Mouse (Mus musculus) cerebellum, postnatal 14 days (tissue): Measurements from ENCODE around the gene Grap.

Experiments used
- DNase-seq, 2 experiments: peaks; one replicate each; pipeline ENCODE4 v3.0.0; 2021; ENCODE audit warnings: mixed read lengths in 2 of 2

Gene Grap

DNA sequence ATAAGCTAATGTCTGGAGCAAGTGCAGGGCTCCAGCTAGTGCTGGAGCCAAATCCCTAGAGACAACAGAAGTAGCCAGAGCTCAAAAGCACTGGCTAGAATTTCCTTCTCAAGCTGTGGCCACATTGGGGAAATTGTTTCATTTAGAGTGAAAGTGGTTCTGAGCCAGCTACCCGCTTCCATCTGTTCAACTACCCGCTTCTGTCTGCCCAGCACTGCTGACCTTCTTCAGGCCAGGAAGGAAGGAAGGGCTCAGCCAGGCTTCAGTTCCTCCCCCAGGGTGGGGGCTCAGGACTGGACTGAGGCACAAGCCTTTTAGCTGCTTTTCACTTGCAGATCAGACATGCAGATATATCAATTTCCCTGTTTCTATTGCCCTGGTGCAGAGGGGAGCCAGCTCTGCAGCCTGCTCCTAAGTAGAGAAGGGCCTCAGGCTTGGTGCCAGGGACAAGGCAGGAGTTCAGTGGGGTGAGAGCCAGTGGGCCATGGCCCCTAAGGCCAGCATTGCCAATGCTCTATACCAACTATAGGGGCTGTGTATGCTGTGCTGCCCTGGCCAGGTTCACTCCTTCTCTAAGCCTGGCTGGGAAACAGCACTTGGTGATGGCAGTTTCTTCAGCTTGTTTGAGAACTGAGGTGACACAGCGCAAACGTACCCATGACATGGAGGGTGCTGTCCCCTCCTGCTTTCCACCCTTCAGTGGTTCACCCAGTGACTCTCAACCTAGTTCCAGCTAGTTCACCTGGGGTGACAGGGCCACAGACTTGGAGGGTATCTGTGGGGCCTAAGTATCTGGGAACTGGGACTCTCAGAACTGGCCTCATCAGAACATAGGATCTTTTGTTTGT, 6.2 kb downstream of the Grap start:
- peak in 1 of 2 experiments; percentile 57 for DNase-seq

DNA sequence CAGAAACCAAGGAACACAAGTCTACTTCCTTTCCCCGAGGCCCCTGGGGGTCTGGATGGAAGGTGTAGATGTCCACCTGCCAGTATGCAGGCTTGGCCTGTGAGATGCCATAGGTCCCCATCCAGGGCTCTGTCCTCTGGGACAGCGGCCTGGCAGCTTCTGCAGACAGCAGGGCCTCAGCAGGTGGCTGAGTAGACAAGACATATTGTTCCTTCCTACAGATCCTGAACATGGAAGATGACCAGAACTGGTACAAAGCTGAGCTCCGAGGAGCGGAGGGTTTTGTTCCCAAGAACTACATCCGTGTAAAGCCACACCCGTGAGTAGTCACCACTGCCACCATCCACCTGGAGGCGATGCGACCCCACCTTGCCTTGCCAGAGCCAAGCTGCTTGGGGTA, 6.9 kb downstream of the Grap start:
- DNase-seq: no peak

DNA sequence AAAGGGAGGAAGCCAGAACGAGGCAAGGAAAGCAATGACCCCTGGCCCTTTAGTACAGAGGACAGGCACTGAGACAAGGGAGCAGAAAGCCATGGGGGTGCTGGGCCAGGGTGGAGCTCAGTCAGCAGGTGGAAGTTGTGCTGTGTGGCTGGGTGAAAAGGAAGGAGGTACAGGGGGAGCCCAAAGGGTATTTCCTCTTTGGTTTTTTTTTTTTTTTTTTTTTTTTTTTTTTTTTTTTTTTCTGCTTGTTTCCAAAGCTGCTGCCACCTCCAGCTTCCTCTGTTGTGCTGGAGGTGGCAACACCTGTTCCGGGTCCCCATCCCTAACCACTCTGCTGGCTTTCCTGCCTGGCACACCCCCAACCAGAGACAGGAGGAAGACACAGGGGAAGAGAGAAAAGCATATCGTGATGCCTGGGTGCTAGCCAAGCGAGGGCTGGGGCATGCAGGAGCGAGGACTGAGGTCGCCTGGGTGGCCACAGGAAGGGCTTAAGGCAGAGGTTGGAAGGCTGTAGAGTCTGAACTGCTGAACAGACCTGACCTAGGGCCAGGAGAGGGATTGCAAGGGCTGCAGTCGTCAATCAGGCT, 7.8 kb downstream of the Grap start:
- DNase-seq: no peak

DNA sequence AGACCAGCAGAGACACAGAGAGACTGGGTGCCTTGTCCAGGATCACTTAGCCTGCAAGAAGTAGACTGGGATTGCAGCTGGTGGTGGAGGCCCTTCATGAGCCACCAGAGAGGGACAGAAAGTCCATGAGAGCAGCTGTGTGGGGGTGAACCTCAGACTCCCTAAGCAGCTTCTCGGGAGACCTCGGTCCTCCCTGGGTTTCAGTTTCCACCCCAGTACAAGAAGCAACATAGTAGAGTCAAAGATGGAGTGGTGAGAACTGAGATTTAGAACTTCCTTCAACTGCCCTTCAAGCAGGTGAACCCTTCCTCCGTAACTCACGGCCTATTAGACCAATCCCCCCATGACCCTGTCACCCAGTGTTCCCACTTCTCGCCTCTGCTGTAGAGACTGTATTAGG, 9.1 kb downstream of the Grap start:
- DNase-seq: no peak

DNA sequence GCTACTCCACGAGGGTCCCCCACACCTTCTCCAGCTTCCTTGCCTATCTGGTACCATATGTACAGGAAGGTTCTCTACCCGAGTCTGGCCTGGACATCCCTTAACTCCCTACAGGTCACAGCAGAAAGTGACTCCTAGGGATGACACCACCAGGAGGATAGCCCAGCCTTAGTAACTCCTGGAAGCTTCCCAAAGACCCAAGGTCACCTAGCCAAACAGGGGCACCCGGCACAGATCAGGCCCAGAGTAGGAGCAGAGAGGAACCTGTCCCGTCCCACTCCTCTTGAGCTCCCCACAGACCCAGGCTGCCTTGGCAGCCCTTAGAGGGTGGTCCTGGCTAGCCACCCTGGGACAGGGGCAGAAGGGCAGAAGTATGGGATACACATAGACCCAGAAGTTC, 12.3 kb downstream of the Grap start:
- DNase-seq: no peak

DNA sequence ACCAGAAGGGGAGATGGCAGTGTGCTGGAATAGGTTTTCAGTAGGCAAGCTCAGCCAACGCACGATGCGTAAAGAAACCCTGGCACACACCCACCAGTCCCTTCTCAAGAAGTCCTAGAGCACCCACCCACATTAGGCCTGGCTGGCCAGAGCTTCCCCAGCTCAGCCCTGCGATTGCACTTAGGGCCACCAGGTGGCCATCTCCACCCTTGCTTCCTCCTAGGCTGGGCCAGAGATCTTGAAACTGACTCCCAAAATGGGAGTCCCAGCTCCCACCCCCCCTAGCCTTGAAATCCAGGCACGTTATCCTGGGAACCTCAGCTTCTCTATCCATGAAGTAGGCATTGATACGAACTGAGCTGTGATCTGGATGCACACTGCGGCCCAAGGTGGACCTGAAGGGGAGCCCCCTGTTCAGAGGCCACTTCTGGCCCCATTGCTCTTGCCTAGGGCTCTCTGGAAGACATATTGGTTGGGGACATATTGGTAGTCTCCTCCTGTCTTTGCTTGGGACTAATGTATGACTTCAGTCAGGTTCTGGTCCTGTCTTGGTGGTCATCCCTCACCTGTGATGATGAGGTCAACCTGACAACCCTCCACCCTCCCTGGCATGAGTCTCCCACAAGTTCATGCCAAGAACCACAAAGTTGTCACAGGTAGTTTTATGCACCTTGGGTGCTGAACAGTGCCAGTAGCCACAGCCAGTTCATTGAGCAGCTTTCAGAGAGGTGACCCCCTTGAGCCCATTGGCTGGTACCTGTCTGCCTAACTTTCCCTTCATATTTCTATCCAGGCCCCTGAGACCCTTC, 13.1 kb downstream of the Grap start:
- peak; percentile 82 to 83 for DNase-seq

DNA sequence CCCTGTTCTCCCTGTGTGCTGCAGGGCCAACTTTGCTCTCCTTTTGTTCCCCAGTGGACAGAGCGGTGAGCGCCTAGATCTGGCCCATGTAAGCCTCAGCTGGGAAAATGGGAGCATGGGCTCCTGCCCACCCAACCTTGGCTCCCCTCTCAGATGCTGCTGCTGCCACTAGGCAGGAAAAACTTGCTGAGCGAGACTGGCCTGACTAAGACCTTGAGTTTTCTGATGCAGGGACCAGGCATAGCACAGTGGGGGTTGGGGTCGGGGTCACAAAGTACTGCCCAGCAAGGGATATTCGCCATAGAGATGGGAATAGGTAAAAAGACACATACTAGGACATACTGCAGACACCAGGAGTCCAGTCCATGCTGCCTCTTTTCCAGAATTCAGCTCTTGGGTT, 14.2 kb downstream of the Grap start:
- no peak for DNase-seq

DNA sequence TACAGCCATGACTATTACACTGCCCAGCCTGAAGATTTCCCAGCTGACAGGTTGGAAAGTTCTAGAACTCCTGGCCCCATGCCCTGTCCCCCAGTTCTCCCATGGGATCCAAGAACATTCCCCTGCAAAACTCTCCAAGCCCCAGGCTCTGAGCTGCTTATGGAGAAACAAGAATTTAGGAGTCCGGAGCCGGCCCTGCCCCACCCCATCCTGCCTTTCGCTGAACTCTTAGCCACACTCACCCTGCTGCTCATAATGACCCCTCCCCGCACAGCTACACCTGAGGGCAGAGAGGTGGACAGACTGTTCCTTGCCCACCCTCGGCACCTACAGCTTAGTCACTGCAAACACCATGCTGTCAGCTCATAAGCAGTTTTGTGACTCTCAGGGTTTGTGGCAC, 14.7 kb downstream of the Grap start:
- DNase-seq: no peak

DNA sequence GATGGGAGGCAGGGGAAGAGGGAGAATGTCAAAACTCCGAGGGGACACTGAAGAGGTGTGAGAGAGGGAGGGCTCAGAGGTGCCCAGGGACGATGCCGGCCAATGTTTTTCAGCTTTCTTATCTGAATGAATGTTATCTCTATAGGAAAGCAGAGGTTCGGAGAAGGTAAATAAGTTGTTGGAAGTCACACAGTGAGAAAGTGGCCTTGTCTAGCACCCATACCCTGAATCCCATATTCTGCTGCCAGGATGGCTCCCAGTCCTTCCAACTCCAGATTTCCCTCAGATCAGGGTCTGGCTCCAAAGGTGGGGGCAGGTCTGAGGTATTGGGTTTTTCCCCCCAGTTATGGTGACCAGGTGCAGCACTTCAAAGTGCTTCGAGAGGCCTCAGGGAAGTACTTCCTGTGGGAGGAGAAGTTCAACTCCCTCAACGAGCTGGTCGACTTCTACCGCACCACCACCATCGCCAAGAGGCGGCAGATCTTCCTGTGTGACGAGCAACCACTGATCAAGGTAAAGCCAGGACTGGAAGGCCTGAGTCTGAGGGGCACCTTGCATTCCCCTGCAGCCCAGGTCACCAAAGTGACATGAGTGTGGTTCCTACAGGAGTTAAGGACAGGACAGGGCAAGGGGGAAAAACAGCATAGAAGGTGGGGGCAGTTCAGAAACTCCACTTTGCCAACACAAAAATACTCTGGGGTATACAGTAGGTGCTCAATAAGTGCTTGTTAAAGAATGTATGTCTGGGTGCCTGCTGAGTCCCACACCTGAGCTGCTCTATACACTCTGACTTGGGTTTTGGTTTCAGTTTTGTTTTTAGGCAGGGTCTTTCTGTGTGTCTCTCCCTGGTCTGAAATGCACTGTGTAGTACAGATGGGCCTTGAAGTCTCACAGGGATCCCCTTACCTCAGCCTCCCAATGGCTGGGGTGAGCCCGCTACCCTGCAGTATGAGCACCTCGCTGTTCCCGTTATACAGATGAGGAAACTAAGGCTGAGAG, 16.7 kb downstream of the Grap start:
- DNase-seq: no peak

DNA sequence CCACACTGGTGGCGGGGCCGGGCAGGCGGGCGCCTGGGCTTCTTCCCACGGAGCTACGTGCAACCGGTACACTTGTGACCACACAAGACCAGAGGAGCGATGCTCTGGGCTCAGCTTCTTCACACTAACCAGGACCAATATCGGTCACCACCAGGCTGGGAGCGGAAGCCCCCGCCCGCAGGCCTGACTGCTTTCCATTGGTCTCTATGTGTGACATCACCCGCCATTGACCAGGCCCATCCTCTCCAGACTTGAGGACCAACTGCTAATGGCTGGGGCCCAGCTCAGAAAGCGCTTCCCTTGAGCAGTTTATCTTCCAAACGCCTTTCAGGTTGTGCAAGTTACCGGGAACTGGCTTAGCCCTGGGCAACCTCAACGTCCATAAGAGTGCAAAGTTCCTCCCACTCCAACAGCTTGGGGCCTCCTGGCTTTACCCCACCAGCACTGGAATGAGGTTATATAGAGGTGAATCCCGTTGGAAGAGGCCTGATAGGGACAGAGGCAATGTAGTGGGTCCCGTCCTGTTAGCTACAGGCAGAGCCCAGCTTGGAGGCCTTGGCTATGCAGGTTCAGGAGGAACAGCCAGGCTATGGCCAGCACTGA, 18.8 kb downstream of the Grap start:
- DNase-seq: no peak

DNA sequence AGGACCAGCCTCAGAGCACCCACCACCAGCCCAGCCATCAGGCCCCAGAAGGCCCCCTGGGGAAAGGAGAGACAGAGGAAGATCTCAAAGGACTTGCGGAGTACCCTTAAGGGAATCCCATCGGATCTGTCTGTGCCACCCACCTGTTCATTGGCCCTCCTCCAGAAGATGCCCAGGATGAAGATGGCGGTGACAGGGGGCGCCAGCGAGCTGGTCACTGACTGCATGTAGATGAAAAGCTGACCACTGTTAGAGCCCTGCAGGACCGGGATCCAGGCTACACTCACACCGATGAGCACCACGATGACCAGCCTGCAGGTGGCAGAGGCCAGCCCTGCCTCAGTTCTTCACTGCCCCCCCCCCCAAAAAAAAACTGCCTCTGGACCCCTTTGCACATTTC, 20.6 kb downstream of the Grap start:
- DNase-seq: peak; percentile 70 to 86

DNA sequence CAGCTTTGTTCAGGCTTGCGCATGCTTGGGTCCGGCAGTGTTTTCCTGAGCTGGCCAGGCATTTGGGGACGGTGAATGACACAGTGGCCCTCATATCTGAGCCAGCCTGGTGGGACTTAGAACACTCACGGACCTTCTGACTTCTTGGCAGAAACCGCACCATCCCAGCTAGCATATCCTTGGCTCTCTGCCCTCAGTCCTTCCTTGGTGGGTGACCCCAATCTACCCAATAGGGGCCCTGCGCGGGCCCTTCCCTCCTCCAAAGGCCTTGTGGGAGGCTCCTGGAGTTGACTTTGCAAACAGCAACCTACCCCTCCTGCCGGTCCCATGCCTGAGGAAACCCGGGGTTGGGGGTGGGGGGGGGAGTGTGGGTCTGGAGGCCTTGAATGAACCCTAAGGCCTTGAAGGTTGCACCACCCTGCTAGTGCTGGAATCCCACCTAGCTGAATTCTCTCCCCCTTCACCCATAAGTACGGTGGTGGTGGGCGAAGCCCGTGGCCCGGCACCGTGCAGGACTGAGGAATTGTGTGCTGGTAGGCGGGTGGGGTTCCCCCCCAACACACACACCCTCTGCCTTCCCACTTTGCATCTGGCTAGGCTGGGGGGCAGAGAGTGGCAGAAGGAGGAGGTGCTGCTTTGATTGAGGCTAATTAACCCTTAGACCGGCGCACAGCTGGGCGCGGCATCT, 21.2 kb downstream of the Grap start:
- peak in 1 of 2 experiments; percentile 42 for DNase-seq

DNA sequence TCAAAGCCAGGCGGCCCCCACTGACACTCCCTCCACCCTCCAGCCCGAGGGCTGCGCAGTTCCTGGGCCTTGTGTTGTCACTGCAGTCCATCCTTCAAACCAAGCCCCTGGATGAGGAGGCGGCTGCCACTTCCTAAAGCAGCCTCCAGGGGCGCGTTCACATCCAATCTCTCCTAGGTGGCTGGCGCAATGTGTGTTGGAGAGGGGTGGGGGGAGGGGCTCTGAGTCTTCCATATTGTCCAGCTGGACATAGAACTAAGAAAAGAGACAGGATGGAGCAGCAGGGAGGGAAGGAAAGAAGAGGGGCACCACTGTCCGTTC, 21.7 kb downstream of the Grap start:
- peak in 1 of 2 experiments; percentile 64 for DNase-seq

DNA sequence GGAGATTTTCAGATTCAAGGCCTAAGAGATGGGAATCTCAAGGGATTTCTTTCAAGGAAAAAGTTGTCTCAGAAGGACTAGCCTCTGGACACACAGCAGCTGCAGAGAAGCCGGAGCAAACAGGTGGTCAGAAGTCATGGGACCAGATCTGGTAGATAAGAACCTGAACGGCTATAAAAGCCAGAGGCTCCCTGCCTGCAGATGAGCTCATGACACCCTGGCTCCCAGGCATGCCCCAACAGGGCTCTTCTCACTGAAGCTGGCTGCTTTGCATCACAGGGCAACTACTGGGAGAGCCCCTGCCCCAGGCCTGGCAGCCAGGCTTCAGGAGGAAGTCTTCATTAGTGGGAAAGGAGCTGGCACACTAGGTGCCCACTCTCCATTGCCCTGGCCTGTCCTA, 22.3 kb downstream of the Grap start:
- DNase-seq: no peak

DNA sequence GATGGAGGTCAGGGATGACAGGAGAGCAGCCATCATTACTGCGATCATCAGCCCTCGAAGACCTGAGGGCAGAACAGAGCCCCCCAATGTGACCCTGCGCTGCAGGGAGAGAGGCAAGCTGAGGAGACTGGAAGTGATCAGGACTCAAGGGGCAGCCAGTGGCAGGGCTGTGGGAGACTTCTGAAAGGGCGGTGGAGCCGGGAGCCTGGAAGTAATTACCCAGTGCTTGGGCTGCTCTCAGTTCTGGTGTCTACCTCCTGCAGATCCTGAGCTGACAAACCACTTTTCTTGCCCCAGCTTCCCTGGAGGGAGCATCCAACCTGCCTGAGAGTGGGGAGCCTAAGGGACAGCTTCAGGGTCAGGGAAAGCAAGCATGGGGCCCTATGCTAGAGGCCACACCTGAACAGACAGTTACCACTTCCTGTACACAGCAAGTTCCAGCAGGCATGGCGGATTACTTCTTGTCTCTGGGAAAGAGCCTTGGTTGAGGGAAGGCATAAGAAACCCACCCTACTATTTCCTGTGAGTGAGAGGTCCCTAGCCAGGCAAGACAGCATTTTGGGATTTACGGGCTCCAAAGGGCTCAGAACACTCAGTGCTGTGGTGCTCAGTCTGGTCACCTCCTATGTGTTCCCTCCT, 23.3 kb downstream of the Grap start:
- DNase-seq: no peak

DNA sequence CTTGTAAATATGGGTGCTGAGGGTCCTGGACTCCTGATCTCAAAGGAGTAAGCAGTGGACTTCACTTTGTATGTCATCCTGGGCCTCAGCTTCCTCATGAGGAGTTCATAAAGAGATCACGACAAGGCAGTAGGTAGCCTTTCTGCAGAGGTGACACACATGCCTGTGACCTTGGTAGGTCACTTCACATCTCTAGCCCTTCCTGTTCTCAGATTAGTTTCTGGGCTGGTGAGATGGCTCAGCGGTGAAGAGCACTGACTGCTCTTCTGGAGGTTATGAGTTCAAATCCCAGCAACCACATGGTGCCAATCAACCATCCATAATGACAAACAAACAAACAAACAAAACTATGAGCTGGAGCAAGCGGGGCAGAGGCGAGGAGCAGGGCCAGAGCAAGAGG, 24.6 kb downstream of the Grap start:
- no peak for DNase-seq

DNA sequence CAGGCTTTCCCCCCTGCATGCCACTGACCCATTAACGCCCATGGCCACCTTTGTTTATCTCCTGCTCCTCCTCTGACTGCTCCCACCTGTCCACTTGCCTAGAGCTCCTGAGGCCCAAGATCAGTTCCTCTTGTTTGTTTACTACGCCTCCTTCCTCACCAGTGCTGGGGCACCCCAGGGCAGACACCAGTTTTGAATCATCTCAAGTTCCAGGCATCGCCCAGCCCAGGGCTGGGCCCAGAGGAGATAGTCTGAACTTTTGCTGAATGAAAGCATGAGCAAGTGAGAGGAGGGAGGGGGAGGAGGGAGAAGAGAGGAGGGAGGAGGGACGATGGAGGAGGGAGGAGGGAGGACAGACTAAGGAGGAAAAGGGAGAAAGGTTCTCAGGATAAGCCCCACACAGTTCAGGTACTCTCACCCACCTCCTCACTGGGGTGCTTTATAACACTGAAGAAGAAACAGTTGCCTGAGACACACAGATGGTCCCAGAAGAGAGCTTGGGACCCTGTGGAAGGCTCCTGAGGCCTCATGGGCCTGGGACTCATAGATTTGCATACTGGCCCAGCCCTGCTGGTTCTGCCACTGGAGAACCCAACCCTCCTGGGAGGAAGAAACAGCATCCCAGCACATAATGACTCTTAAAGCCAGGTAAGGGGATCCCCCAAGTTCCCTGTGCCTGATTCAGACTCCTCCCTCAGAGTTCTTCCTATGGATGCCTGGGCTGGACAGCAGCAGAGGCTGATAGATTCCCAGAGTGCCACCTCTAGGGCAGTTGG, 26.2 kb downstream of the Grap start:
- no peak for DNase-seq

DNA sequence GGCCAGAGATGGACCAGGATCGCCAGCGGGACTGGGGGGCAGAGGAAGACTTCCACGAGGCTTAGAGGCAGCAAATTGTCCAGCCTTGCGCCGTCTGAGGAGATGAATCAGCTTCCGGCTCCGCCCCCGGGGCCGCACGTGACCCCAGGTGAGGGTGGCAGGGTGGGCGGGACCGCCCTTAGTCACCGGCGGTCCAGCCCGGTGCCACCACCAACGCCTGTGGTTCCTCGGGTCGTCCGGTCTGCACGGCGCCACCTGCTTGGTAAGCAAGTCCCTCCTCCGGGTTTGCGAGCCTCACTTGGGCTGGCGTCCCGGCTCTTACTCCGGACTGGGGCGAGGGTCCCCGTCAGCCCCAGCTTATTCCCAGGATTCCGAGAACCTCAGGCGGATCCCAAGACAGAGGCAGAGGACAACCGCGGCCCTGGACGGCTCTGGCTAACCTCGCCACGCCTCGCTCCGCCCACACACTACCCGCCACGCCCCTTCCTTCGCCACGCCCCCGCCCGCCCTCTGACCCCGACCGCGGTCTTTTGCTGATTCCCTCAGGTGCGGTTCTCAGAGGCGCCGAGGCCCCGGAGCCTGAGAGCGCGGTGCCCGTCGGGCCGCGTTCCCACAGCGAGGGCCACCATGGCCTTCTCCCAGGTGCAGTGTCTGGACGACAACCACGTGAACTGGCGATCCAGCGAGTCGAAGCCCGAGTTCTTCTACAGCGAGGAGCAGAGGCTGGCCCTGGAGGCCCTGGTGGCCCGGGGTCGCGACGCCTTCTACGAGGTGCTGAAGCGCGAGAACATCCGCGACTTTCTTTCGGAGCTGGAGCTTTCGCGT, 31.1 kb downstream of the Grap start, which contains the start of gene Fam83g:
Fam83g (plus strand) TSS at position 185 of the 825 bp plus-strand sequence.
- no peak for DNase-seq

DNA sequence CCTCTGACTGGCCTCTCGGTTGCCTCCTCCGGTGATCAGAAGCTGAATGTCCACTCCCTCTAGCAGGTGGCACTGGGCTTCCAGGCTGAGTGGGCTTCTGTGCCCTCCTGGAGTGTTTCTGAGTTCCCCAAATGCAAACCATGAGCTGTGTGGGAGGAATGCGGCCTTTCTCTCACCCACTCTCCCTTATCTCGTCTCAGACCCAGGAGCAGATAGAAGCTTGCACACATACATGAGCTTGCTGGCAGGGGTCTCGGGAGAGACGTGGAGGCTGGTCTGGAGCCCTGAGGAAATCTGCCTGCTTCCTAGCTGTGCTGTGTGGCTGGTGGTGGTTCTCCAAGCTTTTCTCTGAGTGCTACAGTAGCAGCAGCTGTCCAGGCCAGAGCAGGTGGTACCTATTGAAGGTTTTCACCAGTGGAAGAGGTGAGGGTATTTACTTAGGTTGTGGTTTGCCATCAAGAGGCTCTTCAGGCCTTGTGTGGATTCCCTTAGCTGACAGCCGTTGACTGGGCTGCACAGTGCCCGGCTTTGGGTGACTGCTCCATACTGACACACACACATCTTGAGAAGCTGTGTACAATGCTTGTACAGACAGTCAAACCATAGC, 32.2 kb downstream of the Grap start:
- DNase-seq: no peak
